Comparison of ENCODE assay signal across 7 mouse cellular contexts in the genomic region with DNA sequence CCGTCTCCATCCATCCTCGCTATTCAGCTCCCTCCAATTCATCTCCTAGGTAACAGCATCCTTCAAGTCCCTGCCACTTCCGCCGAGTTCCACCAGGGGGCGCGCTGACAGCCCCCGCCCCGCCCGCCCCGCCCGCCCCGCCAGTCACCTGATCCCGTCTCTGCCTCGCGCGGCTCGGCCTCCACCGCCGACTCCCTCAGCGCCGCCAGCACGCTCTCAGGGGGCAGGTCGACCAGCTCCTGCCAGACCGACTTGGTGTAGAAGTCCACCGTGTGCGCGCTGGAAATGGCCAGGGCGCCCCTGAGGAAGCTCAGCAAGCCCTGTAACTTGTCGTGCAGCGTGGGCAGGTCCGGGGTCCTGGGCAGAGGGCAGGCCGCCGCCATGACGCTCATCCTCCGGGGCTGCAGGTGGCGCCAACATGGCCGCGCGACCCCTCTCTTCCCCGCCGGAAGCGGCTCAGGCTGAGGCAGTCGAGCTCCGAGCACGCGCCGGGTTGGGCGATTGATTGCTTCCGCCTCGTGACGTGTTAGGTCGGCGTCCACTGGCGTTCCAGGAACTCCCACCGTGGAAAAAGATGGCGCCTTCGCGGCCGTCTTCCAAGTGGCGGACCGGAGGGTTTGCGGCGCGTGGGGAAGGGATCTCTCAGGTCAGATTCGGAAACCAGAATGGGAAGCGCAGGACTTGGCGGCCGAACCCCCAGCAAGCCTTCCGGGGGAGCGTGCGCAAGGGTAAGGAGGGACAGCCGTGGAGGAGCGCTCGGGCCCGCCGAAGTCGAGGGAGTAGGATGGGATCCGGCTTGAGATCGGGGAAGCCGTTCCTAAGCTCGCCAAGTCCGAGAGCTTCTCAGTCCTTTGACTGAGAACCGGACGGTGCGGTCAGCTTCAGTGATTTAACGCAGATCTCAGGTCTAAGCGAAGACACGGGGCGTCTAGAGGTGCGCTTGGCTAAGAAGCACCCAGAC. TPM values are rescaled to one million over a fixed set of nuclear protein-coding genes. Genes with fewer than 3 reads are reported as not detected.
A peak's percentile ranks its signal among the peaks of the same experiment; 100 is the strongest.
DNase-seq lines count a peak whose midpoint lies in the region; ATAC-seq lines count a peak whose summit lies in the region.

A gene (plus strand): TSS at position 140 of the 961 bp plus-strand sequence.
A gene (minus strand): TSS at position 453 of the 961 bp plus-strand sequence.

- peak within 1 kb of the TSS; percentile 96 for H3K27ac ChIP-seq in intestine, embryonic 15.5 days
- peak within 1 kb of the TSS; percentile 99 for H3K27ac ChIP-seq in midbrain, embryonic 10.5 days (replicated peaks)

- no peaks in the 10 kb centered on the region for H3K9me3 ChIP-seq in intestine, embryonic 15.5 days
- H3K9me3 ChIP-seq in midbrain, embryonic 10.5 days (replicated peaks) = no peaks in the 10 kb centered on the region

- peak within 1 kb of the TSS; percentile 63 for H3K4me2 ChIP-seq in intestine, embryonic 15.5 days (replicated peaks)

- H3K36me3 ChIP-seq in intestine, embryonic 15.5 days = peaks cover 10% of the 10 kb centered on the region
- peaks cover 42% of the 10 kb centered on the region for H3K36me3 ChIP-seq in midbrain, embryonic 10.5 days

- no peaks in the 10 kb centered on the region for H3K27me3 ChIP-seq in intestine, embryonic 15.5 days (replicated peaks)
- H3K27me3 ChIP-seq in midbrain, embryonic 10.5 days (ENCODE audit: low read depth, poor library complexity, severe bottlenecking) = no peaks in the 10 kb centered on the region

- intact Hi-C loops in gastrocnemius, postnatal 36 days (cut with DNase I) = no loop called here
- intact Hi-C loops in left cerebral cortex, postnatal 25 days (cut with DNase I) = loop anchor here (2.0 kb wide), 1 partner anchor 744 kb away; no protein-coding TSS in a partner anchor

- peak within 1 kb of the TSS; percentile 81 for H3K9ac ChIP-seq in intestine, embryonic 15.5 days

- ATAC-seq in intestine, embryonic 15.5 days = peak; percentile 99

- H3K4me3 ChIP-seq in intestine, embryonic 15.5 days (replicated peaks) = peak within 1 kb of the TSS; percentile 84
- H3K4me3 ChIP-seq in midbrain, embryonic 10.5 days = peak within 1 kb of the TSS; percentile 86

- DNase-seq in adrenal gland, adult 2 months = peak; percentile 97
- DNase-seq in embryo, embryonic 11.5 days (ENCODE audit: low read depth, low spot score) = peak; percentile 92
- DNase-seq in gastrocnemius, postnatal 36 days = peak; percentile 94 to 95
- DNase-seq in left cerebral cortex, postnatal 25 days (ENCODE audit: low spot score in 2 of 2) = peak; percentile 98
- peak; percentile 98 for DNase-seq in midbrain, embryonic 10.5 days (ENCODE audit: low spot score)
- DNase-seq in right cerebral cortex, postnatal 4 days = peak; percentile 95

- peaks cover 3% of the 10 kb centered on the region; the same call in 1 of the 2 replicates for H3K4me1 ChIP-seq in intestine, embryonic 15.5 days (replicated peaks)
- H3K4me1 ChIP-seq in midbrain, embryonic 10.5 days = peaks cover 14% of the 10 kb centered on the region

- WGBS in intestine, embryonic 15.5 days = under 1% methylated on average over 85 of the region's 90 CpGs
- under 1% methylated on average over 90 of the region's 90 CpGs for WGBS in midbrain, embryonic 10.5 days

RNA-seq across cellular contexts. Expression of the first gene that starts in this region (rescaled TPM):
- total RNA-seq in adrenal gland, adult 2 months (2021) = 10 to 100 TPM; 17.5 to 18.4 TPM
- polyA plus RNA-seq in adrenal gland, adult 2 months (2012; rRNA removed) = 3.9 and 5.6 TPM in 2 replicates
- total RNA-seq in gastrocnemius, postnatal 36 days (2021) = 1 to 10 TPM; 8.0 to 9.6 TPM
- 61.3 and 70.7 TPM in 2 replicates for polyA plus RNA-seq in intestine, embryonic 15.5 days (2015; fragmentation: Nextera tagmentation; extraction: Ambion mirVana)
- total RNA-seq in left cerebral cortex, postnatal 25 days (2021) = 10 to 100 TPM; 18.9 to 20.3 TPM
- 50.5 and 53.4 TPM in 2 replicates for polyA plus RNA-seq in midbrain, embryonic 10.5 days (2016; fragmentation: Nextera tagmentation; extraction: Ambion mirVana)

RNA-seq across cellular contexts. Expression of the second gene that starts in this region (rescaled TPM):
- 1 to 10 TPM; 6.5 to 7.4 TPM for total RNA-seq in adrenal gland, adult 2 months (2021)
- 6.1 and 10.0 TPM in 2 replicates for polyA plus RNA-seq in adrenal gland, adult 2 months (2012; rRNA removed)
- 1 to 10 TPM; 2.9 to 3.3 TPM for total RNA-seq in gastrocnemius, postnatal 36 days (2021)
- polyA plus RNA-seq in intestine, embryonic 15.5 days (2015; fragmentation: Nextera tagmentation; extraction: Ambion mirVana) = 13.6 and 14.0 TPM in 2 replicates
- total RNA-seq in left cerebral cortex, postnatal 25 days (2021) = 1 to 10 TPM; 6.1 to 7.2 TPM
- 12.1 and 13.9 TPM in 2 replicates for polyA plus RNA-seq in midbrain, embryonic 10.5 days (2016; fragmentation: Nextera tagmentation; extraction: Ambion mirVana)

Comparison
In these comparisons a context has a peak if more than half of its experiments do, and no peak if none do; other contexts are left out.
1. Peak in every context shown above with its lines: DNase-seq, ATAC-seq, H3K4me3 ChIP-seq and H3K27ac ChIP-seq.